Mouse (Mus musculus) right cerebral cortex, adult 18-20 months (tissue): ENCODE measurements around the gene Acsl4.

ENCODE experiments used
- DNase-seq: peaks from one replicate; pipeline ENCODE4 v3.0.0; 2022; ENCODE audit warnings: mixed read lengths

Acsl4 gene

GRCm38 (mm10) chrX:142390247-142390908, at the start of gene Acsl4:
Gene Acsl4 (minus strand): TSS chrX:142390535.
- peak; percentile 89 for DNase-seq

GRCm38 (mm10) chrX:142437971-142438504, 47.7 kb upstream of the Acsl4 start:
- no peak for DNase-seq

GRCm38 (mm10) chrX:142432846-142433245, 42.5 kb upstream of the Acsl4 start:
- DNase-seq: no peak

- DNase-seq: no peak
Observed at GRCm38 (mm10) chrX:142427111-142427510, 36.8 kb upstream of the Acsl4 start.

- DNase-seq: no peak
Observed at GRCm38 (mm10) chrX:142426628-142427027, 36.3 kb upstream of the Acsl4 start.

- DNase-seq: no peak
Observed at GRCm38 (mm10) chrX:142413884-142414283, 23.5 kb upstream of the Acsl4 start.

GRCm38 (mm10) chrX:142410060-142410459, 19.7 kb upstream of the Acsl4 start:
- DNase-seq: no peak

GRCm38 (mm10) chrX:142409338-142409737, 19.0 kb upstream of the Acsl4 start:
- DNase-seq: no peak

GRCm38 (mm10) chrX:142403114-142403513, 12.8 kb upstream of the Acsl4 start:
- no peak for DNase-seq

- DNase-seq: no peak
Observed at GRCm38 (mm10) chrX:142398621-142399020, 8.3 kb upstream of the Acsl4 start.

GRCm38 (mm10) chrX:142390909-142391265, 552 bp upstream of the Acsl4 start:
- DNase-seq: no peak

- peak; percentile 7 for DNase-seq
Observed at GRCm38 (mm10) chrX:142389581-142390159, 665 bp downstream of the Acsl4 start.

- no peak for DNase-seq
Observed at GRCm38 (mm10) chrX:142388141-142388540, 2.2 kb downstream of the Acsl4 start.

GRCm38 (mm10) chrX:142387634-142388033, 2.7 kb downstream of the Acsl4 start:
- DNase-seq: no peak

GRCm38 (mm10) chrX:142384918-142385317, 5.4 kb downstream of the Acsl4 start:
- DNase-seq: no peak

- DNase-seq: no peak
Observed at GRCm38 (mm10) chrX:142379894-142380293, 10.4 kb downstream of the Acsl4 start.

- DNase-seq: no peak
Observed at GRCm38 (mm10) chrX:142378048-142378447, 12.3 kb downstream of the Acsl4 start.

GRCm38 (mm10) chrX:142377358-142377757, 13.0 kb downstream of the Acsl4 start:
- DNase-seq: no peak

GRCm38 (mm10) chrX:142376747-142377146, 13.6 kb downstream of the Acsl4 start:
- no peak for DNase-seq

- DNase-seq: no peak
Observed at GRCm38 (mm10) chrX:142375519-142375918, 14.8 kb downstream of the Acsl4 start.

- peak; percentile 26 for DNase-seq
Observed at GRCm38 (mm10) chrX:142372393-142372792, 17.9 kb downstream of the Acsl4 start.

- DNase-seq: no peak
Observed at GRCm38 (mm10) chrX:142369935-142370334, 20.4 kb downstream of the Acsl4 start.

GRCm38 (mm10) chrX:142363882-142364281, 26.5 kb downstream of the Acsl4 start:
- DNase-seq: no peak

GRCm38 (mm10) chrX:142359031-142359430, 31.3 kb downstream of the Acsl4 start:
- no peak for DNase-seq

- no peak for DNase-seq
Observed at GRCm38 (mm10) chrX:142358427-142358826, 31.9 kb downstream of the Acsl4 start.
